Mouse (Mus musculus) limb, embryonic 14.5 days (tissue): ENCODE results near the gene Apoc1. TPM values are rescaled to one million over a fixed set of nuclear protein-coding genes. Genes with fewer than 3 reads are reported as not detected.

Experiments used
- ATAC-seq: fragments of 200-750 bp; cut with Nextera tagmentation; 2 replicates; pipeline ENCODE4 v1.8.0; 2017; ENCODE audit warnings: low read depth, moderate number of reproducible peaks, moderate TSS enrichment; ENCODE audit not compliant: low FRiP score
- DNase-seq: peaks from one replicate; pipeline ENCODE4 v3.0.0-alpha.2; 2015; ENCODE audit warnings: low spot score
- H3K27ac ChIP-seq: fragments of 300-500 bp; sonication (generic); replicated peaks from 2 replicates; pipeline ENCODE4 v1.5.1; 2014; ENCODE audit warnings: low read depth, mild to moderate bottlenecking, low read length, moderate library complexity, mixed read lengths
- H3K27me3 ChIP-seq: fragments of 300-500 bp; sonication (generic); 2 replicates; pipeline ENCODE4 v1.6.1; 2014; ENCODE audit warnings: low read length, mixed read lengths; ENCODE audit not compliant: control insufficient read depth, insufficient read depth
- H3K36me3 ChIP-seq: fragments of 300-500 bp; sonication (generic); 2 replicates; pipeline ENCODE4 v1.6.1; 2014; ENCODE audit warnings: mild to moderate bottlenecking, low read length, moderate library complexity, mixed read lengths; ENCODE audit not compliant: control insufficient read depth, insufficient read depth
- H3K4me1 ChIP-seq: fragments of 300-500 bp; sonication (generic); 2 replicates; pipeline ENCODE4 v1.6.1; 2014; ENCODE audit warnings: antibody characterized with exemption, low read length, mixed read lengths; ENCODE audit not compliant: control insufficient read depth, insufficient read depth
- H3K4me2 ChIP-seq: fragments of 300-500 bp; sonication (generic); replicated peaks from 2 replicates; pipeline ENCODE4 v1.6.1; 2014; ENCODE audit warnings: low read depth, mild to moderate bottlenecking, low read length, moderate library complexity; ENCODE audit not compliant: severe bottlenecking
- H3K4me3 ChIP-seq: fragments of 300-500 bp; sonication (generic); replicated peaks from 2 replicates; pipeline ENCODE4 v1.5.1; 2014; ENCODE audit warnings: low read length
- H3K9ac ChIP-seq: fragments of 300-500 bp; sonication (generic); 2 replicates; pipeline ENCODE4 v1.6.1; 2014; ENCODE audit warnings: mild to moderate bottlenecking, low read depth, low read length, moderate library complexity; ENCODE audit not compliant: severe bottlenecking
- H3K9me3 ChIP-seq: fragments of 300-500 bp; sonication (generic); 2 replicates; pipeline ENCODE4 v1.6.1; 2016; ENCODE audit warnings: low read length; ENCODE audit not compliant: control insufficient read depth
- POLR2A ChIP-seq: fragments of 200-500 bp; IDR thresholded peaks from 2 replicates; pipeline ENCODE4 v1.8.0; 2012; ENCODE audit warnings: inconsistent platforms, mild to moderate bottlenecking, moderate library complexity, borderline replicate concordance; ENCODE audit not compliant: insufficient read depth, insufficient read length; ENCODE audit errors: extremely low read depth
- WGBS: fragments of 180-500 bp; shearing (Covaris S2); extraction: QIAGEN DNeasy Blood & Tissue Kit; methylation state at CpG from one replicate; pipeline ENCODE4 v1.1.7; 2014; 5-methylcytosine and 5-hydroxymethylcytosine counted together
- polyA plus RNA-seq, 2 experiments: library from polyadenylated mRNA; depleted of rRNA in 1 of 2; stranded (reverse) in 1 of 2; unstranded in 1 of 2; fragments of >200 nt; fragmentation: Nextera tagmentation in 1 of 2; extraction: Ambion mirVana in 1 of 2; gene quantifications; 2 replicates each; pipeline versions ENCODE4 v1.2.1 to v1.2.3; 2012 to 2014

The Apoc1 gene
- polyA plus RNA-seq, 2 experiments, result 16.4 to 36.5 TPM

DNA sequence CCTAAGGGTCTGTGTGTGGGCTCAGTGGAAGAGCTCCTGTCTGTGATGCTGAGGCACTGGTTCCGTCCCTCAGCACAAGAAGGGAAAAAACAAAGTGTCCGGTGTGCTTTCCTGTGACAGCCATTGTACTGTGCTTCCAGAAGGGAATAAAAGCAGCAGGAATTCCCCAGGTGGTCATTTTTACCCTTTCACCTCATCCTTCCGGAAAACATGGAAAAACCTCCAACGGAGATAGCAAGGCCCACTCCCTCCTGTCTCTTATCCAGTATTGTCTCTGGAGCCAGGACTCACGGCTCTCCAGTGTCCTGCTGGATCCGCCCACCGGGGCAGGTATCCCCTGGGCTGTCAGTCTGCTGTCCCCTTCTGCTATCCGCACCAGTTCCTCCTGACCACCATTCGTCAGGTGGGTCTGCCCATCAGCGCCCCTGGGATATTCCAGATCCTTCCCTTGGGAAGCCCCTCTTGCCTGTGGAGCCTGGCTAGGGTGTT is 41.8 kb upstream of the Apoc1 start:
- Histone ChIP-seq H3K4me1 (no peaks in the 10 kb centered on the region), H3K4me3 (no peak overlapping the region), H3K27me3 (no peaks in the 10 kb centered on the region), H3K27ac (no peak overlapping the region), H3K36me3 (peaks cover 73% of the 10 kb centered on the region), H3K4me2 (no peak overlapping the region), H3K9me3 (no peaks in the 10 kb centered on the region), H3K9ac (no peak overlapping the region)
- no peak for TF ChIP-seq POLR2A
- DNase-seq, result no peak
- ATAC-seq, result no peak
- 87% methylated on average over 10 of the region's 10 CpGs for WGBS

DNA sequence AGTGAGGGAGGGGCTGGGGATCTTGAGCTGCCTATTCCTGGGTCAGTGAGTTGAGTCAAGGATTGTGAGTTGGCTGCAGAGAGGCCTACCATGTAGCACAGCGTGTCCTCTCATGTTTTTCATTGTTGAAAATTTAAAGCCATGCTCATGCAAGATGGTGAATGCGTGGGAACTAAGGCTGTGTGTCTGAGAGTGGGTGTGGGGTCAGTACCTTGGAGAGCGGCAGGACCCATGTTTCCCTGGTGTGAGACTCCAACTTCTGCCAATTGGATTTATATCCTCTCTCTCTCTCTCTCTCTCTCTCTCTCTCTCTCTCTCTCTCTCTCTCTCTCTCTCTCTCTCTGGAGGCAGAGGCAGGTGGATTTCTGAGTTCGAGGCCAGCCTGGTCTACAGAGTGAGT is 34.1 kb upstream of the Apoc1 start:
- H3K4me3 ChIP-seq, result no peak overlapping the region
- no peak overlapping the region for H3K9ac ChIP-seq
- ATAC-seq (no peak), DNase-seq (no peak)
- WGBS, result 82% methylated on average over 4 of the region's 4 CpGs
- TF ChIP-seq POLR2A, result no peak
- H3K27me3 ChIP-seq, result no peaks in the 10 kb centered on the region
- 0 out of 2 replicates have a peak, but pooled peaks cover under 1% of the 10 kb centered on the region for H3K9me3 ChIP-seq
- no peaks in the 10 kb centered on the region for H3K4me1 ChIP-seq
- H3K36me3 ChIP-seq, result peaks cover 88% of the 10 kb centered on the region
- H3K27ac ChIP-seq, result no peak overlapping the region
- H3K4me2 ChIP-seq, result no peak overlapping the region

DNA sequence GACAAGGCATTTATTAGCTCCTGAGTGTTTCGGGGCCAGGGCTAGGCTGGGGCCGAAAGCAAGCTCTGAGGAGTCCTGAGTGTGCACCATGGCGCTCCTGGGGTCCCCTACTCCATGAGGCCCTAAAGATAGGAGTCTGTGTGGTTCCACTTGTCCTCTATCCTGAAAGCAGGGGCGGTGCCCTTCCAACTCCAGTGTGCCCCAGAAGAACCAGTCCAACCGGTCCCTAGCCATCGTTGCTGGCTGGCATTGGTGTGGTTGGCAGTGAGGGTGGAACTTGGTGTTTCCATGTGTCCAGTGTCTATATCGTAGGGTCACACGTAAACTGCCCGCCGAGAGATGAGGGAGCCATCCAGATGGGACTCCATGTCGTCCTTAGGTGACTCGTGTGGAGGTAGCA is 31.7 kb upstream of the Apoc1 start:
- Histone ChIP-seq H3K27ac (no peak overlapping the region), H3K4me1 (no peaks in the 10 kb centered on the region), H3K36me3 (peaks cover 80% of the 10 kb centered on the region), H3K9me3 (peaks cover 11% of the 10 kb centered on the region), H3K27me3 (no peaks in the 10 kb centered on the region), H3K4me2 (no peak overlapping the region), H3K4me3 (no peak overlapping the region), H3K9ac (no peak overlapping the region)
- DNase-seq (no peak), ATAC-seq (no peak)
- 96% methylated on average over 12 of the region's 12 CpGs for WGBS
- TF ChIP-seq POLR2A, result no peak

DNA sequence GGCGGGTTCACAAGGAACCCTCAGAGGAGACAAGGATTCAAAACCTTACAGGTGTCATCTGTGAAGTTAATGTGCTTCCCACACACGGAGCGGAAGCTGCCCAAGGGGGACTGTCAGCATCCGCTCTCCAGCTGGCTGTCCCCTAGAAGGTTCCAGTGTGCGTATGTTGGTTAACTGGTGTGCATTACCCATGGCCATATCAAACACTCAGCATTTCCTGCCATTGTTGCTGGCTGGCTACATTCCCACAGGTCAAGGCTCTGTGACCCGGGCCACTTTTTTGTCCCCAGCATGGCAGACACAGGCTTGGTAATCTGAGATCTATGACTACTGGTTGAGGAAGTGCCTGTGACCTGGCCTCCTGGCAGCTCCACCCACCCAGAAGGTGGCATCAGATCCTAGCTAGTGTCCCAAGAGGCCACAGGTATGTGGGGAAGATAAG is 30.3 kb upstream of the Apoc1 start:
- H3K27ac ChIP-seq, result no peak overlapping the region
- no peak for TF ChIP-seq POLR2A
- 91% methylated on average over 6 of the region's 6 CpGs for WGBS
- ATAC-seq (no peak), DNase-seq (no peak)
- peaks cover 11% of the 10 kb centered on the region for H3K9me3 ChIP-seq
- H3K4me3 ChIP-seq, result no peak overlapping the region
- H3K4me2 ChIP-seq, result no peak overlapping the region
- no peak overlapping the region for H3K9ac ChIP-seq
- no peaks in the 10 kb centered on the region for H3K4me1 ChIP-seq
- H3K36me3 ChIP-seq, result peaks cover 80% of the 10 kb centered on the region
- H3K27me3 ChIP-seq, result no peaks in the 10 kb centered on the region

DNA sequence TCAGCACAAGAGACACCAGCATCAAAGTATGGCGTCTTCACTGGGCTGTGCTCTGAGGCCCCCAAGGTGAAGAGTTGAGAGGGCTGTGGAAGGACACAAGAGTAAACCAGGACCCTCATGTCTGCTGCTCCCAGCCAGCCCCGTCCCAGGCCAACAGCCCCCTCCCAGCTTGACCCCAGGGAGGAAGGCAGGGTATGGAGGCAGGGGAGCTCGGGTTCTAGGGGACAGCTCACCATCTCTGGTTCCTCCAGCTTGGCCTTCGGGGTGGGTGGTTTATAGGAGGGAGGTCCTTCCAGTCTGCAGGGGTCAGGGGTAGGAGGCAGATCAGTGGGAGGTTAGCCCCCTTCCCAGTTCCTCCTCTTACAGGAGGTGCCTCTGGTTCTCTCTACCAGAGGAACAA is 26.7 kb upstream of the Apoc1 start:
- H3K36me3 ChIP-seq, result peaks cover 50% of the 10 kb centered on the region
- H3K4me3 ChIP-seq, result no peak overlapping the region
- DNase-seq (no peak), ATAC-seq (no peak)
- peaks cover 11% of the 10 kb centered on the region for H3K9me3 ChIP-seq
- H3K27me3 ChIP-seq, result no peaks in the 10 kb centered on the region
- no peak overlapping the region for H3K4me2 ChIP-seq
- no peak for TF ChIP-seq POLR2A
- 87% methylated on average over 4 of the region's 4 CpGs for WGBS
- H3K9ac ChIP-seq, result no peak overlapping the region
- H3K27ac ChIP-seq, result no peak overlapping the region
- H3K4me1 ChIP-seq, result peaks cover 4% of the 10 kb centered on the region; the same call in 1 of the 2 replicates
